Mouse (Mus musculus) lung, postnatal 0 days (tissue): ENCODE measurements around the gene Sema3c. TPM values are rescaled to one million over a fixed set of nuclear protein-coding genes. Genes with fewer than 3 reads are reported as not detected.

Experiments
- ATAC-seq: fragments of 200-750 bp; cut with Nextera tagmentation; 2 replicates; pipeline ENCODE4 v1.8.0; 2017; ENCODE audit warnings: moderate library complexity
- DNase-seq: peaks from one replicate; pipeline ENCODE4 v3.0.0-alpha.2; 2016; ENCODE audit warnings: low spot score
- H3K27ac ChIP-seq: fragments of 300-500 bp; sonication (generic); 2 replicates; pipeline ENCODE4 v1.5.1; 2014; ENCODE audit warnings: antibody characterized with exemption, mild to moderate bottlenecking, low read length, mixed read lengths
- H3K27me3 ChIP-seq: fragments of 300-500 bp; sonication (generic); replicated peaks from 2 replicates; pipeline ENCODE4 v1.6.1; 2014; ENCODE audit warnings: low read length, mixed read lengths; ENCODE audit not compliant: insufficient read depth
- H3K36me3 ChIP-seq: fragments of 300-500 bp; sonication (generic); 2 replicates; pipeline ENCODE4 v1.6.1; 2014; ENCODE audit warnings: low read length, mixed read lengths; ENCODE audit not compliant: insufficient read depth
- H3K4me1 ChIP-seq: fragments of 300-500 bp; sonication (generic); 2 replicates; pipeline ENCODE4 v1.6.1; 2014; ENCODE audit warnings: antibody characterized with exemption, low read depth, low read length, mixed read lengths; ENCODE audit not compliant: insufficient read depth
- H3K4me2 ChIP-seq: fragments of 300-500 bp; sonication (generic); replicated peaks from 2 replicates; pipeline ENCODE4 v1.6.1; 2014; ENCODE audit warnings: low read depth, mild to moderate bottlenecking, low read length, moderate library complexity, mixed read lengths
- H3K4me3 ChIP-seq: fragments of 300-500 bp; sonication (generic); 2 replicates; pipeline ENCODE4 v1.5.1; 2014; ENCODE audit warnings: low read depth, low read length
- H3K9ac ChIP-seq: fragments of 300-500 bp; sonication (generic); replicated peaks from 2 replicates; pipeline ENCODE4 v1.6.1; 2014; ENCODE audit warnings: low read depth, mild to moderate bottlenecking
- H3K9me3 ChIP-seq: fragments of 300-500 bp; sonication (generic); 2 replicates; pipeline ENCODE4 v1.6.1; 2016; ENCODE audit warnings: low read length, mixed read lengths
- CTCF ChIP-seq: IDR thresholded peaks from 2 replicates; pipeline ENCODE4 v1.5.1; 2016; ENCODE audit warnings: antibody characterized with exemption, mild to moderate bottlenecking
- EP300 ChIP-seq: IDR thresholded peaks from 2 replicates; pipeline ENCODE4 v1.6.1; 2016; ENCODE audit warnings: antibody characterized with exemption, mild to moderate bottlenecking, control low read depth
- WGBS: fragments of 180-500 bp; shearing (Covaris S2); extraction: QIAGEN DNeasy Blood & Tissue Kit; methylation state at CpG from one replicate; pipeline ENCODE4 v1.1.7; 2014; 5-methylcytosine and 5-hydroxymethylcytosine counted together
- polyA plus RNA-seq: library from polyadenylated mRNA; unstranded; fragments of >200 nt; fragmentation: Nextera tagmentation; extraction: Ambion mirVana; gene quantifications from 2 replicates; pipeline ENCODE4 v1.2.1, GENCODE M21; 2015

Sema3c gene
- polyA plus RNA-seq, 1 experiment from 2014 or later = 42.9 TPM

DNA sequence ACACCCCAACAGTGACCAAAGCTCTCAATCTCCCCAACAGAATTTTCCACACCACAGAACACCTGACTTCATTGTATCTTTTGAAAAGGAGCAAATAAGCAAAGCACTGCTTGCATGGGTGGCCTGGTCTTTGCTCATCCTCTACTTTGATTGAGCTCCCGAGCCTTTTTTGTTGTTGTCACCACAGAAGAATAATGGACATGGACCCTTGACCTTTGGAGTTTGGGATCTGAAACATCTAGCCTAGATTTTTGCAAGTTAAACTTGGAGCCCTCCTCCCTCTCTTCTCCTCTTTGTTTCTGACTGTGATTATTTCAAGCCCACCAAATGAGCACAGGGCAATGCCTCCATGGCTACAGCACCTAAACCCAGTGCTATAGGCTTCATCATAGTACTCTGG, 54.5 kb downstream of the Sema3c start:
- TF ChIP-seq EP300 (no peak), CTCF (no peak)
- ATAC-seq (no peak), DNase-seq (no peak)
- 20% methylated on average over 1 of the region's 1 CpGs for whole genome bisulfite sequencing
- no peaks in the 10 kb centered on the region for H3K27me3 ChIP-seq
- H3K27ac ChIP-seq = no peak overlapping the region
- no peaks in the 10 kb centered on the region for H3K4me1 ChIP-seq
- no peak overlapping the region for H3K9ac ChIP-seq
- no peaks in the 10 kb centered on the region for H3K36me3 ChIP-seq
- no peak overlapping the region for H3K4me2 ChIP-seq
- no peak overlapping the region for H3K4me3 ChIP-seq
- H3K9me3 ChIP-seq = no peaks in the 10 kb centered on the region

DNA sequence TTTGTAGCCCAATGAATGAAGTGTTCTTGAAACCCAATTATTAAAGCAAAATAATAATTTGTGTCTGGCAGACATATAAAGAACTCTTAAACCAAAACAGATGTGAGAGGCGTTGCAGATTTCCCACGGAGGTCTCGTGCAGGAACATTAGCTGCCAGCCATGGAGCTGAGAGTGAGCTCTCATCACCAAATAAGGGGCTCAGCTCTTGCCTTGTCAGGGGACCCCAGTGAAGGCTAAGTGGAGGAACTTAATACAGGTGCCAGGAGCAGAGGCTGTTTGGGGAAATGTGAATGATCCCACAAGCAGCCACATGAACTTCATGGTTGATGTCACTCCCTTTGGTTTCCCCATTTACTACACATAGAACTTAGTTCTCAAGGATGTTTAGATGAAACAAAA, 55.5 kb downstream of the Sema3c start:
- Histone ChIP-seq H3K27ac (no peak overlapping the region), H3K4me1 (no peaks in the 10 kb centered on the region), H3K36me3 (no peaks in the 10 kb centered on the region), H3K4me2 (no peak overlapping the region), H3K9ac (no peak overlapping the region), H3K4me3 (no peak overlapping the region), H3K9me3 (no peaks in the 10 kb centered on the region), H3K27me3 (no peaks in the 10 kb centered on the region)
- no peak for TF ChIP-seq CTCF
- TF ChIP-seq EP300 = no peak
- DNase-seq = no peak
- no peak for ATAC-seq
- WGBS = 48% methylated on average over 3 of the region's 3 CpGs

DNA sequence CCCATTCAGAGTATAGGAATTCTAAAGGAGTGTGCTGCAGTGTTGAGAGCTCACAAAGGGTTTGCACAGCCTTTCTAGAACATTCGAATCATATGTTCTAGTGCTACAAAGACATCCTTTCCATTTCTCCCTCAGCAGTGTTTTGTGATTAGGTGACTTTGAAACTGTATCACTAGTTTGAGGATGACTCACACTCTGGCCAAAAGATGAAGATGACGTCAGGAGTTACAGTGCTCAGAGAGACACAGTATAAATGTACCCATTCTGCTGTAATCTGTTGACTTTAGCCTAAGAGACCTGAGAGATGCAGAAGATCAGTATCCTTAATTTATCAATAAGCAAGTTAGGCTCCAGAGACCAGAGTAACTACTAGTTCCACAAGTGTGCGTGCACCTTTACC, 65.4 kb downstream of the Sema3c start:
- TF ChIP-seq EP300 = no peak
- TF ChIP-seq CTCF = no peak
- 82% methylated on average over 3 of the region's 3 CpGs for WGBS
- Histone ChIP-seq H3K4me2 (no peak overlapping the region), H3K4me3 (no peak overlapping the region), H3K9me3 (no peaks in the 10 kb centered on the region), H3K27me3 (no peaks in the 10 kb centered on the region), H3K36me3 (no peaks in the 10 kb centered on the region), H3K27ac (no peak overlapping the region), H3K4me1 (no peaks in the 10 kb centered on the region), H3K9ac (no peak overlapping the region)
- ATAC-seq (no peak), DNase-seq (no peak)

DNA sequence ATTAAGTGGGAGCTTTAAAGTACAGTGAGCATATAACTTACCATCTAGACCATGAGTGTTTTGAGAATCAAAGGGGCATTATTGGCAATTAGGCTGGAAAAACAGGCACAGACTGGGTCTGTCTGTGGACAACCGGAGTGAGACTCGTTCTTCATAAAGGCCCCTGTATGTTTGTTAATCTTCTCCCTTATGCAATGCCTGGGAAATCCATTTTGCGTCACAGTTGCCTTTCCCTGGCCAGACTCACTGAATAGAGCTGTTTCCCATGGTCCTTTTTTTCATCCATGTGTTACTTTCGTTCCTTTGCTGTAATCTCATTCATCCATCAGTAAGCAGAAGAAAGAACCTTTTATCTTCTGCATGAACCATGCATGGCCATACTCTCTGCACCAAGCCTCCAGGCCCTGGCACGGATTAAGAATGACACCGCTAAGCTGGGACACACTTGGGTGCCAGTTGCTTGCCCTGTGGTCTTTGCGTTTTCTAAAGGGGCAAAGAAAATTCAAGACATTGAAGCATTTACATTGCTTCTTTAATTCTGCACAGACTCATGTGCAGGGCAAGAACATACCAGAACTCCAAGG, 73.7 kb downstream of the Sema3c start:
- WGBS = 72% methylated on average over 7 of the region's 7 CpGs
- no peak overlapping the region for H3K4me3 ChIP-seq

DNA sequence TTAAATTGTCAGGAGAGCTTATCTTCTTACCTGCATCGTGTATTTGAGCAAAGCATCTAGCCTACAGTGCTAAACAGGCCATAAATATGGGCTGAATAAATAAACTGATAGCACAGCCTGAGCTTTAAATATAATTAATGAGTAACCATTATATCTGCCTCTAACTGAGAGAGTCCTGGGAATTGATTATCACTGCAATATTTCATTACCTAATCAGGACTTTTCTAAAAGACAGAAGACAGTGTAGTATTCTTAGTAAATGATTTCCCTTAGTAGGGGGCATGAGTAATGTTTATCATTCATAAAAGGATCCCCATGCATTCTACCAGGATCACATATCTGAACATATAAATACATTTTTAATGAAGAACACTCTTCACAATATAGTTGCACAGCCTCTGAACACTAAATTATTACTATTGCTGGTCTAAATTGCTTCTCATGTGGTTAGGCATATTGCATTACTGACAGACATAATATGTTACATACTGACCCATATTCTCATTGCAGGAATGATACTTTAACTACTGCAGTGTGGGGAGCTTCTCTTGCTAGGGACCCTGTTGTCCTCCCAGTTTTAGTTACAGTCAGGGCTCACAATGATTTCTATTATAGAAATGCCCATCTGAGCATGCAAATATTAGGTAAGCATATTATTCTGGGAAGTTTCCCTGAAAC, 74.9 kb downstream of the Sema3c start:
- H3K4me1 ChIP-seq = no peaks in the 10 kb centered on the region
- H3K27ac ChIP-seq = no peak overlapping the region
- no peak overlapping the region for H3K4me3 ChIP-seq
- H3K27me3 ChIP-seq = no peaks in the 10 kb centered on the region
- H3K9ac ChIP-seq = no peak overlapping the region
- DNase-seq = no peak
- TF ChIP-seq CTCF = no peak
- TF ChIP-seq EP300 = no peak
- ATAC-seq = no peak
- H3K9me3 ChIP-seq = no peaks in the 10 kb centered on the region
- WGBS = 12% methylated on average over 1 of the region's 1 CpGs
- H3K36me3 ChIP-seq = no peaks in the 10 kb centered on the region
- H3K4me2 ChIP-seq = no peak overlapping the region

More for the DNA sequence above, 73.7 kb downstream of the Sema3c start:
- H3K4me2 ChIP-seq = no peak overlapping the region
- ATAC-seq = no peak
- no peaks in the 10 kb centered on the region for H3K27me3 ChIP-seq
- no peaks in the 10 kb centered on the region for H3K9me3 ChIP-seq
- TF ChIP-seq CTCF = no peak
- no peak for TF ChIP-seq EP300
- no peaks in the 10 kb centered on the region for H3K4me1 ChIP-seq
- no peak overlapping the region for H3K9ac ChIP-seq
- no peak for DNase-seq
- H3K27ac ChIP-seq = no peak overlapping the region
- H3K36me3 ChIP-seq = no peaks in the 10 kb centered on the region

DNA sequence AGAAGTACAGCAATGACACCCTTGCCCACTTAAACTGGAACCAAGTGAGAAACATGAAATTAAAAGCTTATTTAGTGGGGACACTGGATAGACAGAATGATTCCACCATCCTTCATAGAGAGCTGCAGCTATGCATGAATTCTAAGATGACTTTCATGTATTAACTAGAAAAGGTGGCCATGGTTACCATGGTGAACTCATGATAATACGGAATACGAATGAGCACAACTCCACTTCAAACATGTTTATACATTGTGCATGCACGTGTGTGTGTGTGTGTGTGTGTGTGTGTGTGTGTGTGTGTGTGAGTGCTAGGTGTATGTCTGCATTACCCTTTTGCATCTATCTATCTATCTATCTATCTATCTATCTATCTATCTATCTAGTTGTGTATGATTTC, 87.1 kb downstream of the Sema3c start:
- no peaks in the 10 kb centered on the region for H3K27me3 ChIP-seq
- no peaks in the 10 kb centered on the region for H3K4me1 ChIP-seq
- ATAC-seq (no peak), DNase-seq (no peak)
- no peak overlapping the region for H3K4me2 ChIP-seq
- no peak for TF ChIP-seq CTCF
- TF ChIP-seq EP300 = no peak
- no peak overlapping the region for H3K9ac ChIP-seq
- WGBS = 66% methylated on average over 3 of the region's 3 CpGs
- H3K27ac ChIP-seq = no peak overlapping the region
- no peaks in the 10 kb centered on the region for H3K9me3 ChIP-seq
- H3K36me3 ChIP-seq = no peaks in the 10 kb centered on the region
- H3K4me3 ChIP-seq = no peak overlapping the region
